Mouse (Mus musculus) midbrain, embryonic 10.5 days (tissue): ENCODE data around the gene Krt80. TPM values are rescaled to one million over a fixed set of nuclear protein-coding genes. Genes with fewer than 3 reads are reported as not detected.

Experiments used
- DNase-seq: peaks from one replicate; pipeline ENCODE4 v3.0.0-alpha.2; 2017; ENCODE audit warnings: low spot score
- H3K27ac ChIP-seq: fragments of 300-500 bp; sonication (generic); replicated peaks from 2 replicates; pipeline ENCODE4 v1.5.1; 2016; ENCODE audit warnings: mild to moderate bottlenecking
- H3K27me3 ChIP-seq: fragments of 300-500 bp; sonication (generic); 2 replicates; pipeline ENCODE4 v1.6.1; 2016; ENCODE audit warnings: low read depth, mild to moderate bottlenecking; ENCODE audit not compliant: poor library complexity, severe bottlenecking
- H3K36me3 ChIP-seq: fragments of 300-500 bp; sonication (generic); 2 replicates; pipeline ENCODE4 v1.6.1; 2016; ENCODE audit warnings: mild to moderate bottlenecking, moderate library complexity
- H3K4me1 ChIP-seq: fragments of 300-500 bp; sonication (generic); 2 replicates; pipeline ENCODE4 v1.6.1; 2016
- H3K4me3 ChIP-seq: fragments of 300-500 bp; sonication (generic); 2 replicates; pipeline ENCODE4 v1.5.1; 2016; ENCODE audit warnings: mild to moderate bottlenecking, moderate library complexity
- H3K9me3 ChIP-seq: fragments of 300-500 bp; sonication (generic); replicated peaks from 2 replicates; pipeline ENCODE4 v1.6.1; 2016; ENCODE audit warnings: mild to moderate bottlenecking
- WGBS: fragments of 180-500 bp; shearing (Covaris S2); methylation state at CpG from one replicate; pipeline ENCODE4 v1.1.7; 2016; 5-methylcytosine and 5-hydroxymethylcytosine counted together
- polyA plus RNA-seq: library from polyadenylated mRNA; unstranded; fragments of >200 nt; fragmentation: Nextera tagmentation; extraction: Ambion mirVana; gene quantifications from 2 replicates; pipeline ENCODE4 v1.2.1, GENCODE M21; 2016

The Krt80 gene
- polyA plus RNA-seq, 1 experiment from 2014 or later = 0.06 TPM

GRCm38 (mm10) chr15:101318889-101319765, 50.8 kb downstream of the Krt80 start:
- DNase-seq = no peak
- H3K4me3 ChIP-seq = no peak overlapping the region
- H3K27ac ChIP-seq = no peak overlapping the region
- no peaks in the 10 kb centered on the region for H3K36me3 ChIP-seq
- WGBS = 86% methylated on average over 14 of the region's 14 CpGs
- 0 out of 2 replicates have a peak, but pooled peaks cover 12% of the 10 kb centered on the region for H3K27me3 ChIP-seq
- H3K4me1 ChIP-seq = peaks cover 15% of the 10 kb centered on the region
- H3K9me3 ChIP-seq = no peaks in the 10 kb centered on the region

DNA sequence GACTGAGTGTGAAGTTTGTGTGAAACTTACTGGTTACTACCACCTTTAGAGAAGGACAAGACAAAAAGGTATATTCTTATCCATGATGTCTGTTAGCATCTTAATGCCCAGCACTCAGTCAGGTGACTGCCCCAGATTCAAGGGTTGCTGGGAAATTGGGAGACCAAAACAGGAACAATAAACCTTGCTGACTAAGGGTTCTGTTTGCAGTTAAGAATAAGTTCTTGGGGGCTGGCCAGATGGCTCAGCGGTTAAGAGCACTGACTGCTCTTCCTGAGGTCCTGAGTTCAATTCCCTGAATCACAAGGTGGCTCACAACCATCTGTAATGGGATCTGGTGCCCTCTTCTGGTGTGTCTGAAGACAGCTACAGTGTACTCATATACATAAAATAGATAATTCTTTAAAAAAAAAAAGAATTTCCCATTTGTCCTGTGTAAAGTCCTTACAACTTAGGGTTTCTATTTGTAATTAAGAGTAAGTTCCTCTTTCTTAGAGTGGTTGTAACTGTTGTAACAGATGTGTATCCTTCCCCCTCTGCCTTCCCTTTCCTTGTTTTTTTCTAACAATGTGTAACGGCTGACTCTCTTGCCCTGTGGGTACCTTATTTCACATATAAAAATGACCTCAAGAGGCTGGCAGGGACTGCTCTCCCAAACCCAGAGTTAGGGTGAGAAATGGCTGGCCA, 52.0 kb downstream of the Krt80 start:
- no peak for DNase-seq
- Histone ChIP-seq H3K4me1 (peaks cover 15% of the 10 kb centered on the region), H3K9me3 (no peaks in the 10 kb centered on the region), H3K27ac (no peak overlapping the region), H3K36me3 (no peaks in the 10 kb centered on the region), H3K27me3 (0 out of 2 replicates have a peak, but pooled peaks cover 12% of the 10 kb centered on the region), H3K4me3 (no peak overlapping the region)
- 93% methylated on average over 2 of the region's 2 CpGs for whole genome bisulfite sequencing

DNA sequence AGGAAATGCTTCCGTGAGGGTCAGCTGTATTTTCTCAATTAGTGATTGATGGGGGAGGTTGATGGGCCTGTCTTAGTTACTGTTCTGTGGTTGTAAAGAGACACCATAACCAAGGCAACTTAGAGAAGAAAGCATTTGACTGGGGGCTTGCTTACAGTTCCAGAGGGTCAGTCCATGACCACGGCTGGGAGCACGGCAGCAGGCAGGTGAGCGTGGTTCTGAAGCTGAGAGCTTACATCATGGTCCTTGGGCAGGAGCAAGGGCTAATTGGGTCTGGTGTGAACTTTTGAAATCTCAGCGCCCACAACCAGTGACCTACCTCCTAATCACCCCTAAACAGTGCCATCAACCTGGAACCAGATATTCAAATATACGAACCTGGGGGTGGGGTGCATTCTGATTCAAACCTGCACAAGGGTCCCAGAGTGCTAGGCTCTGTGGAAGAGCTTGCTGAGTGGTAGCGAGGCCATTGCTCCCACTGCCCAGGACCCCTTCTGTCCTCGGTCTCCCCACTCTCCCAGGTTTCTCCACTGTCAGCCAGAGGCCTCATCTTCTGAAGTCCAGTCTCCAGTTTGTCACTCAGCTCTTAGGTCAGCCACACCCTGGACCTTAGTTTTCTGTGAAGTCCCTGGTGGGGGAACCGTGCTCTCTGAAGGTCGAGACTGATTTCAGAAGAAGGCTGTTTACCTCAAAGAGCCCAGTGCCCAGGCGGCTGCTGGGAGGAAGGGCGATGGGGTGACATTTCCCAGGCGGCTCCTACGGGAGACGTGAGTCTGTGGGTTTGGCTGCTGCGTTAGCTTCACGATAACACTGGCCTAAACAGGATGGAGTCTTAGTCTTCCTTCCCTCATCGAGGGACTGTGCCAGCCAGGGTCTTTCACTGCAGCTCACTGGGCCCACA, 52.8 kb downstream of the Krt80 start:
- Histone ChIP-seq H3K27ac (no peak overlapping the region), H3K9me3 (no peaks in the 10 kb centered on the region), H3K4me3 (no peak overlapping the region), H3K27me3 (0 out of 2 replicates have a peak, but pooled peaks cover 12% of the 10 kb centered on the region), H3K36me3 (no peaks in the 10 kb centered on the region), H3K4me1 (peaks cover 15% of the 10 kb centered on the region)
- no peak for DNase-seq
- WGBS = 85% methylated on average over 18 of the region's 18 CpGs

DNA sequence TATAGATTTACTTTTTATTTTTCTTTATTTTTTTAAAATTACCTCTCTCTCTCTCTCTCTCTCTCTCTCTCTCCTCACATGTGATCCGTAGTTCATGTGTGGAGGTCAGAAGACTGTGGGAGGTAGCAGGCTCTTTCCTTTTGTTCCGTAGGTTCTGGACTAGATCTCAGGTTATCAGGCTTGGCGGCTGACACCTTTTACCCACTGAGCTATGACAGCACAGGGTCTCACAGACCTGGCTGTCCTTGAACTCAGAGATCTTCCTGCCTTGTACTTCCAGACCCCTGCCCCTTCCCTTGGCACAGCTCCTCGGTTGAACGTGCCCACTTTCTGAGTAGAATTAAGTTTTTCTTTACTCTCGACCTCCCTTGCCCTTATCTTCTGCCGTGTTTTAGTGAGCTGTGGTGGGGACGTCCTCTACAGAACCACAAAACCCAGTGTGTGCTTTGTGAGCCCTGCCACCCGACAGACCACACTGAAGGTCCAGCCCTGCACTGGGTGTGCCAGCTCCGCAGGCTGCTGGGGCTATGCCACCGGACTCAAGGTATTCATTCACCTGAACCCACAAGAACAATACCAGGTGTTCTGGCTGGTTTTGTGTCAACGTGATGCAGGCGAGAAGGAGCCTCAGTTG, 53.6 kb downstream of the Krt80 start:
- Histone ChIP-seq H3K36me3 (no peaks in the 10 kb centered on the region), H3K27ac (peak overlapping the region; percentile 47; the same call in 1 of the 2 replicates), H3K9me3 (no peaks in the 10 kb centered on the region), H3K27me3 (0 out of 2 replicates have a peak, but pooled peaks cover 12% of the 10 kb centered on the region), H3K4me3 (peak overlapping the region; percentile 20; the same call in 1 of the 2 replicates), H3K4me1 (peaks cover 15% of the 10 kb centered on the region)
- DNase-seq = no peak
- 80% methylated on average over 13 of the region's 13 CpGs for WGBS

DNA sequence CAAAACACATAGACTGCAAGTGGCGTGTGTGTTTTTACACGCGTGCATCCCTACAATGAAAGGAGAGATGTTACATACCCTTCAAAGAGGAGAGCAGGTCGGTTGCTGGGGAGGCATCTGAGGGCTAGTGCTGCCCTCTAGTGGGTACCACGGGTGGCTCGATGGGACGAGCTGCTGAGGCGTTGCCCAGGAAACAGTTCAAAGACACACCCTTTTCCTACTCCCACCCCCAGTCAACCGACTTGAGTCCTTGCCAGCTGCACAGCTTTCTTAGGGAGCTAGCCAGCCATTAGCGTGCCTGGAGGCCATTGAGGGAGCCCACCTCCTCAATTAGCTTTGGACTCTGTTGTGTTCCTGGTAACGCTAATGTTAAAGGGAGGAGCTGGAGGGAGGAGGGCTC, 54.1 kb downstream of the Krt80 start:
- peak overlapping the region; percentile 20; the same call in 1 of the 2 replicates for H3K4me3 ChIP-seq
- no peaks in the 10 kb centered on the region for H3K9me3 ChIP-seq
- 0 out of 2 replicates have a peak, but pooled peaks cover 12% of the 10 kb centered on the region for H3K27me3 ChIP-seq
- peak overlapping the region; percentile 47; the same call in 1 of the 2 replicates for H3K27ac ChIP-seq
- 5% methylated on average over 11 of the region's 11 CpGs for WGBS
- peak; percentile 87 for DNase-seq
- H3K36me3 ChIP-seq = no peaks in the 10 kb centered on the region
- peaks cover 15% of the 10 kb centered on the region for H3K4me1 ChIP-seq

- Histone ChIP-seq H3K4me3 (no peak overlapping the region), H3K9me3 (no peaks in the 10 kb centered on the region), H3K27ac (no peak overlapping the region), H3K4me1 (peaks cover 15% of the 10 kb centered on the region), H3K27me3 (0 out of 2 replicates have a peak, but pooled peaks cover 12% of the 10 kb centered on the region), H3K36me3 (no peaks in the 10 kb centered on the region)
- DNase-seq = no peak
- 90% methylated on average over 4 of the region's 4 CpGs for WGBS
Observed at GRCm38 (mm10) chr15:101315378-101315777, 54.6 kb downstream of the Krt80 start.

GRCm38 (mm10) chr15:101312006-101312405, 58.0 kb downstream of the Krt80 start:
- Histone ChIP-seq H3K9me3 (no peaks in the 10 kb centered on the region), H3K36me3 (no peaks in the 10 kb centered on the region), H3K4me1 (peaks cover 24% of the 10 kb centered on the region), H3K27ac (no peak overlapping the region), H3K27me3 (0 out of 2 replicates have a peak, but pooled peaks cover 6% of the 10 kb centered on the region), H3K4me3 (no peak overlapping the region)
- DNase-seq = no peak
- 90% methylated on average over 6 of the region's 6 CpGs for WGBS

DNA sequence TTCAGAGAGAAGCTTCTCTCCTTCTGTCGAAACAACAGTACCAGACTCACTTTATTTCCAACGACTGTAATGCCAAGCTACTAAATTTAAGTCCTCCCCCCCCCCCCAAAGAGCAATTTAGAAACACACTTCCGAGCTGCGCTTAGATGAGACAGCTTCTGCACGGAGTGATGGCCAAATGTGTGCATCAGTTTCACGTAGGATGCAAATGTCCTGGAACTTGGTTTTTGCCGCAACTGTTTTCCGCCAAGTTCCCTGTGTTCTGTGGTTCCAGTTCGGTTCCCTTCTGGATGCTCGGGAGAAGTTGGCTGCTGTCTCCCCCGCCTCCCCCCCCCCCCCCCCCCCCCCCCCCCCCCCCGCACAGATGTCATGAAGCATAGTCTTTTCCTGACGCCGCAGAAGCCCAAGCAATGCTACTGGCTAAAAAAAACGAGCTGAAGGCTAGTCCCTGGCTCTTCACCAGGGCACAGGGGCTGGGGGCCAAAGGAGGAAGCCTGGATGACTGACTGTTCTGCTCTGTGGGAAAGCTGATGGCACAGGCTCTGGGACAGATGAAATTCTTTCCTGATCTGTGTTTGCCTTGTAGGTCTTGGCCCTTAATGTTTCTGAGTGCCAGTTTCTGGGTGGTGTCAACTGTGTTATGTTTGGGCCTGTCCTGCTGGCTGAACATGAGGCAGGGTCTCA, 58.7 kb downstream of the Krt80 start:
- H3K27ac ChIP-seq = no peak overlapping the region
- no peak overlapping the region for H3K4me3 ChIP-seq
- no peaks in the 10 kb centered on the region for H3K27me3 ChIP-seq
- no peaks in the 10 kb centered on the region for H3K36me3 ChIP-seq
- no peak for DNase-seq
- no peaks in the 10 kb centered on the region for H3K9me3 ChIP-seq
- WGBS = 74% methylated on average over 13 of the region's 15 CpGs
- H3K4me1 ChIP-seq = peaks cover 20% of the 10 kb centered on the region

GRCm38 (mm10) chr15:101309493-101309892, 60.5 kb downstream of the Krt80 start:
- Histone ChIP-seq H3K4me3 (no peak overlapping the region), H3K36me3 (no peaks in the 10 kb centered on the region), H3K27ac (no peak overlapping the region), H3K4me1 (peaks cover 12% of the 10 kb centered on the region), H3K27me3 (no peaks in the 10 kb centered on the region), H3K9me3 (no peaks in the 10 kb centered on the region)
- DNase-seq = no peak
- WGBS = 58% methylated on average over 5 of the region's 5 CpGs

DNA sequence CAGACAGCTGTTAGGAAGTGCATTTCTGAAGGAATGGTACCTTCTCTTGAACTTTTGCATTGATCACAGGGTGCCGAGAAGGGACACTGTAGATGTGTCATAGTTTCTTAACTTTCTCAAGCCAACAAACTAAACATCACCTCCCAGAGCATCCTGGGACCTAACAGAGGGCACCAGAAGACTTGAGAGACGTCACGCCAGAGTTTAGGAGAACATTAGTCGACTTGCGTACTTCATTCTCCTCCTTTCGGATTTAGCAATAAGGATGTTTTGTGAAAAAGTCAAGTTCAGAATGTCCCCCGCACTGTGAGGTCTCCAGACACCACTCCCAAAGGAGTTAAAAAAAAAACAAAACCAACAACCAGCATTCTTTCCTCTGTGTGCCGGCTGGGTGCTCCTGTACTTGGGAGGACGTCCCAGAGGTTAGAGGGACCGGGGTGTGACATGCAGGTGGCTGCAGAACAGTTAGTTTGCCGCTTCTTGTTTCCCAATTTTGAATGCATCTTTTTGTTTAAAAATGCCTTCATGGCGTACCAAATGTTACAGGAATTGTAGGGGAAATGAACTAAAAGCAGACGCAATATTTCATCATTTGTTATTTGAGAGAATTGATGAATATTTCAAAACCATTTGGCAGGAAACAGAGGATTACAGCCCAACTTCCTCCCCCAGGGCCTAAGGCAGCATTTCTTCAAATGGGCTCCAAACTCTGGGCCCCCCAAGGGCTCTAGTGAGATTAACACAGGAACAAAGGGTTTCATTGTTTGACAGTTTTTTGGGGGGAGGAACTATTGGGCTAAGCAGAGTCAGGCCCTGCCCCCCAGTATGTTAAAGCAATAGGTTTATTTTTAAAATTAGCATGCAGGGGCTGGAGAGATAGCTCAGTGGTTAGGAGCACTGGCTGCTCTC, 61.3 kb downstream of the Krt80 start:
- Histone ChIP-seq H3K4me3 (no peak overlapping the region), H3K4me1 (peaks cover 12% of the 10 kb centered on the region), H3K27ac (no peak overlapping the region), H3K36me3 (no peaks in the 10 kb centered on the region), H3K27me3 (no peaks in the 10 kb centered on the region), H3K9me3 (no peaks in the 10 kb centered on the region)
- no peak for DNase-seq
- 65% methylated on average over 13 of the region's 13 CpGs for WGBS

GRCm38 (mm10) chr15:101306459-101306858, 63.5 kb downstream of the Krt80 start:
- no peaks in the 10 kb centered on the region for H3K36me3 ChIP-seq
- H3K9me3 ChIP-seq = no peaks in the 10 kb centered on the region
- no peak overlapping the region for H3K27ac ChIP-seq
- H3K27me3 ChIP-seq = no peaks in the 10 kb centered on the region
- no peak overlapping the region for H3K4me3 ChIP-seq
- H3K4me1 ChIP-seq = peaks cover 12% of the 10 kb centered on the region
- whole genome bisulfite sequencing = 91% methylated on average over 4 of the region's 4 CpGs
- DNase-seq = no peak
